ENCODE assay signal across 10 mouse cellular contexts in the genomic region with DNA sequence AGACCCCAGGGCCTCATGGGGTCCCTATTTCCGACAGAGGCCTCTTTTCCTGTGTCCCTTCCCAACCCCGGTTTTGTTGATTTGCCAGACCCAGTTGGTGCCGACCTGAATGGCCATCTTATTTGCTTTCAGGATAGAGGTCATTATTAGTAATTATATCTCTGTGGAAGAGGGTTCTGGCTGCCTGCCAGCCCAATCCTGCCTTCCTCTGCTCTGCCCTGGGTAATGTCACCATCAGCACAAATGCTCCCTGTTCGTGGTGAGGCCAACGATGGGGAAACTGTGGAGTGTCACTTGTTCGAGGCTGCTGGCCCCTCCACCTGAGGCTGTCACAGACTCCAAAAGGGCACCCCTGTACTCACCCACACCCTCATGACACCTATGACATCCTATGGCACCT.
A peak's percentile ranks its signal among the peaks of the same experiment; 100 is the strongest.
DNase-seq lines count a peak whose midpoint lies in the region; ATAC-seq lines count a peak whose summit lies in the region.
"Had no signal": no experiment of that assay in that cellular context is flagged by ENCODE, and none has a peak within 500 bp of the region (broad histone marks: within the 10 kb centered on the region; RNA-seq: fewer than 3 reads in every experiment).

No protein-coding gene starts in this region.

- H3K4me3 ChIP-seq in liver, embryonic 15.5 days (replicated peaks), result no peak overlapping the region
- no peak overlapping the region for H3K4me3 ChIP-seq in liver, embryonic 12.5 days
- H3K4me3 ChIP-seq in limb, embryonic 10.5 days, result no peak overlapping the region

- H3K9me3 ChIP-seq in liver, embryonic 15.5 days (replicated peaks), result no peaks in the 10 kb centered on the region
- H3K9me3 ChIP-seq in liver, embryonic 12.5 days (replicated peaks), result no peaks in the 10 kb centered on the region
- no peaks in the 10 kb centered on the region for H3K9me3 ChIP-seq in limb, embryonic 10.5 days (replicated peaks)

- H3K9ac ChIP-seq in liver, embryonic 15.5 days, result no peak overlapping the region
- H3K9ac ChIP-seq in liver, embryonic 12.5 days, result no peak overlapping the region

- 0 out of 2 replicates have a peak, but pooled peaks cover 12% of the 10 kb centered on the region for H3K4me1 ChIP-seq in liver, embryonic 15.5 days (replicated peaks)
- H3K4me1 ChIP-seq in liver, embryonic 12.5 days, result peaks cover 27% of the 10 kb centered on the region
- peaks cover 29% of the 10 kb centered on the region for H3K4me1 ChIP-seq in limb, embryonic 10.5 days

- peak; percentile 64 for DNase-seq in cerebellum, adult 11 months
- DNase-seq in cerebellum, postnatal 10 days, result peak; percentile 73 to 76
- no peak for DNase-seq in limb, embryonic 10.5 days (ENCODE audit: low spot score)
- no peak for DNase-seq in thymus, postnatal 14 days
- no peak for DNase-seq in spleen, adult 12 weeks (ENCODE audit: low spot score)
- DNase-seq: embryo, embryonic 11 days; lung, adult 2 months had no signal

- H3K27me3 ChIP-seq in liver, embryonic 15.5 days, result peaks cover 5% of the 10 kb centered on the region; the same call in 1 of the 2 replicates
- peaks cover 8% of the 10 kb centered on the region for H3K27me3 ChIP-seq in liver, embryonic 12.5 days (replicated peaks)
- no peaks in the 10 kb centered on the region for H3K27me3 ChIP-seq in limb, embryonic 10.5 days (ENCODE audit: low read depth, poor library complexity, severe bottlenecking)

- no peak for ATAC-seq in cerebellum, adult (ENCODE audit: insufficient number of reproducible peaks, low FRiP score, low TSS enrichment)
- peak; percentile 26; the same call in 1 of the 2 replicates for ATAC-seq in liver, embryonic 15.5 days (ENCODE audit: insufficient read depth)
- ATAC-seq in liver, embryonic 12.5 days, result no peak

- no peak overlapping the region for H3K27ac ChIP-seq in liver, embryonic 15.5 days (replicated peaks)
- H3K27ac ChIP-seq in liver, embryonic 12.5 days, result no peak overlapping the region
- H3K27ac ChIP-seq in limb, embryonic 10.5 days, result peak overlapping the region; percentile 9; the same call in 1 of the 2 replicates

- 32% methylated on average over 6 of the region's 6 CpGs for WGBS in liver, embryonic 15.5 days (ENCODE audit: insufficient replicate concordance)
- WGBS in liver, embryonic 12.5 days (ENCODE audit: insufficient replicate concordance), result 46% methylated on average over 6 of the region's 6 CpGs
- 55% methylated on average over 6 of the region's 6 CpGs for whole genome bisulfite sequencing in limb, embryonic 10.5 days

- H3K36me3 ChIP-seq in liver, embryonic 15.5 days (replicated peaks), result no peaks in the 10 kb centered on the region
- no peaks in the 10 kb centered on the region for H3K36me3 ChIP-seq in liver, embryonic 12.5 days
- H3K36me3 ChIP-seq in limb, embryonic 10.5 days, result no peaks in the 10 kb centered on the region

- H3K4me2 ChIP-seq in liver, embryonic 15.5 days, result no peak overlapping the region
- no peak overlapping the region for H3K4me2 ChIP-seq in liver, embryonic 12.5 days

Comparison
In these comparisons a context has a peak if more than half of its experiments do, and no peak if none do; other contexts are left out.
1. DNase-seq: peak in cerebellum, adult 11 months (single experiment) and cerebellum, postnatal 10 days (2 of 2); none in limb, embryonic 10.5 days (single experiment), thymus, postnatal 14 days (single experiment) and spleen, adult 12 weeks (single experiment).